Mouse (Mus musculus): ENCODE results near the gene Lcat. TPM values are rescaled to one million over a fixed set of nuclear protein-coding genes. Genes with fewer than 3 reads are reported as not detected.

Lcat gene
- polyA plus RNA-seq, 1 experiment: 0.55 TPM

GRCm38 (mm10) chr8:105969367-105969766 lies 26.2 kb upstream of the Lcat start:
- Histone ChIP-seq H3K27ac (ENCODE audit: insufficient read depth, low read depth, low read length) (no peak overlapping the region), H3K4me1 (ENCODE audit: control insufficient read depth, insufficient read depth, low read length) (peaks cover 5% of the 10 kb centered on the region; the same call in 1 of the 2 replicates), H3K4me3 (ENCODE audit: insufficient read depth, low read length) (no peak overlapping the region)
- TF ChIP-seq POLR2A (IDR thresholded peaks at IDR 0.05; ENCODE audit: borderline replicate concordance, low read depth, low read length): no peak

GRCm38 (mm10) chr8:105966692-105967311 lies 23.6 kb upstream of the Lcat start:
- no peak overlapping the region; the same call in 1 of the 2 replicates for H3K4me3 ChIP-seq (ENCODE audit: insufficient read depth, low read length)
- TF ChIP-seq POLR2A (IDR thresholded peaks at IDR 0.05; ENCODE audit: borderline replicate concordance, low read depth, low read length) (no peak), CTCF (IDR thresholded peaks at IDR 0.05; ENCODE audit: low read depth, low read length) (no peak)
- peaks cover 5% of the 10 kb centered on the region; the same call in 1 of the 2 replicates for H3K4me1 ChIP-seq (ENCODE audit: control insufficient read depth, insufficient read depth, low read length)
- no peak overlapping the region for H3K27ac ChIP-seq (ENCODE audit: insufficient read depth, low read depth, low read length)

- Histone ChIP-seq H3K4me3 (ENCODE audit: insufficient read depth, low read length) (peak within 1 kb of the TSS; percentile 88), H3K4me1 (ENCODE audit: control insufficient read depth, insufficient read depth, low read length) (peaks cover 5% of the 10 kb centered on the region; the same call in 1 of the 2 replicates), H3K27ac (ENCODE audit: insufficient read depth, low read depth, low read length) (no peak within 1 kb of the TSS)
- no peak for TF ChIP-seq POLR2A (IDR thresholded peaks at IDR 0.05; ENCODE audit: borderline replicate concordance, low read depth, low read length)
- TF ChIP-seq CTCF (IDR thresholded peaks at IDR 0.05; ENCODE audit: low read depth, low read length): no peak
These were observed 22.7 kb upstream of the Lcat start, which contains the start of gene Slc12a4 for GRCm38 (mm10) chr8:105965905-105966341. Gene Slc12a4, minus strand, starts transcription at chr8:105966097.

GRCm38 (mm10) chr8:105965266-105965904 lies 22.2 kb upstream of the Lcat start:
- Histone ChIP-seq H3K4me1 (ENCODE audit: control insufficient read depth, insufficient read depth, low read length) (peaks cover 5% of the 10 kb centered on the region; the same call in 1 of the 2 replicates), H3K4me3 (ENCODE audit: insufficient read depth, low read length) (peak overlapping the region; percentile 88), H3K27ac (ENCODE audit: insufficient read depth, low read depth, low read length) (no peak overlapping the region)
- no peak for TF ChIP-seq CTCF (IDR thresholded peaks at IDR 0.05; ENCODE audit: low read depth, low read length)

GRCm38 (mm10) chr8:105964506-105965265 lies 21.5 kb upstream of the Lcat start:
- H3K4me1 ChIP-seq (ENCODE audit: control insufficient read depth, insufficient read depth, low read length): peaks cover 5% of the 10 kb centered on the region; the same call in 1 of the 2 replicates
- peak overlapping the region; percentile 88 for H3K4me3 ChIP-seq (ENCODE audit: insufficient read depth, low read length)
- TF ChIP-seq CTCF (IDR thresholded peaks at IDR 0.05; ENCODE audit: low read depth, low read length) (no peak), POLR2A (IDR thresholded peaks at IDR 0.05; ENCODE audit: borderline replicate concordance, low read depth, low read length) (no peak)
- H3K27ac ChIP-seq (ENCODE audit: insufficient read depth, low read depth, low read length): no peak overlapping the region

- Histone ChIP-seq H3K4me1 (ENCODE audit: control insufficient read depth, insufficient read depth, low read length) (peaks cover 15% of the 10 kb centered on the region), H3K4me3 (ENCODE audit: insufficient read depth, low read length) (no peak overlapping the region), H3K27ac (ENCODE audit: insufficient read depth, low read depth, low read length) (no peak overlapping the region)
- TF ChIP-seq CTCF (IDR thresholded peaks at IDR 0.05; ENCODE audit: low read depth, low read length): no peak
- TF ChIP-seq POLR2A (IDR thresholded peaks at IDR 0.05; ENCODE audit: borderline replicate concordance, low read depth, low read length): no peak
These were observed 18.4 kb upstream of the Lcat start for GRCm38 (mm10) chr8:105961536-105961935.

GRCm38 (mm10) chr8:105961101-105961500 lies 17.9 kb upstream of the Lcat start:
- H3K4me1 ChIP-seq (ENCODE audit: control insufficient read depth, insufficient read depth, low read length): peaks cover 15% of the 10 kb centered on the region
- H3K27ac ChIP-seq (ENCODE audit: insufficient read depth, low read depth, low read length): no peak overlapping the region
- TF ChIP-seq CTCF (IDR thresholded peaks at IDR 0.05; ENCODE audit: low read depth, low read length) (no peak), POLR2A (IDR thresholded peaks at IDR 0.05; ENCODE audit: borderline replicate concordance, low read depth, low read length) (no peak)
- no peak overlapping the region for H3K4me3 ChIP-seq (ENCODE audit: insufficient read depth, low read length)

GRCm38 (mm10) chr8:105959350-105959749 lies 16.2 kb upstream of the Lcat start:
- Histone ChIP-seq H3K4me1 (ENCODE audit: control insufficient read depth, insufficient read depth, low read length) (peaks cover 10% of the 10 kb centered on the region), H3K27ac (ENCODE audit: insufficient read depth, low read depth, low read length) (no peak overlapping the region), H3K4me3 (ENCODE audit: insufficient read depth, low read length) (no peak overlapping the region)
- TF ChIP-seq POLR2A (IDR thresholded peaks at IDR 0.05; ENCODE audit: borderline replicate concordance, low read depth, low read length) (no peak), CTCF (IDR thresholded peaks at IDR 0.05; ENCODE audit: low read depth, low read length) (no peak)

GRCm38 (mm10) chr8:105957813-105958212 lies 14.6 kb upstream of the Lcat start:
- Histone ChIP-seq H3K27ac (ENCODE audit: insufficient read depth, low read depth, low read length) (no peak overlapping the region), H3K4me3 (ENCODE audit: insufficient read depth, low read length) (no peak overlapping the region), H3K4me1 (ENCODE audit: control insufficient read depth, insufficient read depth, low read length) (peaks cover 10% of the 10 kb centered on the region)
- TF ChIP-seq POLR2A (IDR thresholded peaks at IDR 0.05; ENCODE audit: borderline replicate concordance, low read depth, low read length) (no peak), CTCF (IDR thresholded peaks at IDR 0.05; ENCODE audit: low read depth, low read length) (no peak)

- peaks cover 10% of the 10 kb centered on the region for H3K4me1 ChIP-seq (ENCODE audit: control insufficient read depth, insufficient read depth, low read length)
- H3K4me3 ChIP-seq (ENCODE audit: insufficient read depth, low read length): no peak overlapping the region
- TF ChIP-seq CTCF (IDR thresholded peaks at IDR 0.05; ENCODE audit: low read depth, low read length) (no peak), POLR2A (IDR thresholded peaks at IDR 0.05; ENCODE audit: borderline replicate concordance, low read depth, low read length) (no peak)
- no peak overlapping the region for H3K27ac ChIP-seq (ENCODE audit: insufficient read depth, low read depth, low read length)
These were observed 13.4 kb upstream of the Lcat start for GRCm38 (mm10) chr8:105956556-105956955.
